Mouse (Mus musculus): ENCODE measurements around the gene Dclk1. TPM values are rescaled to one million over a fixed set of nuclear protein-coding genes. Genes with fewer than 3 reads are reported as not detected.

Dclk1 gene
- polyA plus RNA-seq, 1 experiment from 2014 or later = 75.0 TPM

DNA sequence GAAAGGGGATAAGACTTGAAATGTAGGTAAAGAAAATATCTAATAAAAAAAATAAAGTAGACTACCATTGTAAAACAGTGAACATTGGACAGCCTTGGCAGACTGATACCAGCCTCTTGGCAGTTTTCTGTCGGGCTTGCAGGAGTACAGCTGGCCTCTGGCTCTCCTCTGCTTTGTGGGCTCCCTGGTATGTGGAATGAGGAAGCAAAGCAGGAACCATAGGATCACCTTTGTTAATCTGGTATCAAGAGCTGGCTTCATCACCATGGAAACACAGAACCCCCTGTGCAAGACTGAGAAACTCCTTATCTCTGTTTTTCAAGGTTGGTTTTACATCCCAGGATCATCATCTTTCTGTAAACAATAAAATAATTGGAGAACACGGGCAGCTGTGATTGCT, 29.9 kb upstream of the Dclk1 start:
- no peaks in the 10 kb centered on the region for H3K27me3 ChIP-seq (replicated peaks; ENCODE audit: control insufficient read depth, insufficient read depth, low read length)
- H3K4me2 ChIP-seq (ENCODE audit: low read depth, low read length) = no peak overlapping the region
- H3K27ac ChIP-seq (replicated peaks; ENCODE audit: low read depth, low read length) = no peak overlapping the region
- 28% methylated on average over 2 of the region's 2 CpGs for WGBS
- ATAC-seq (ENCODE audit: low read depth) = peak; percentile 79; the same call in 1 of the 2 replicates
- H3K4me3 ChIP-seq (ENCODE audit: low read depth, low read length) = no peak overlapping the region
- H3K9ac ChIP-seq (ENCODE audit: low read depth, low read length) = no peak overlapping the region
- peak; percentile 64 for DNase-seq (ENCODE audit: low spot score)
- peaks cover 19% of the 10 kb centered on the region; the same call in 1 of the 2 replicates for H3K4me1 ChIP-seq (ENCODE audit: control insufficient read depth, insufficient read depth, low read length)
- no peaks in the 10 kb centered on the region for H3K36me3 ChIP-seq (ENCODE audit: control insufficient read depth, insufficient read depth, low read length)
- H3K9me3 ChIP-seq (ENCODE audit: control insufficient read depth, low read length) = no peaks in the 10 kb centered on the region

- peak overlapping the region; percentile 50; the same call in 1 of the 2 replicates for H3K27ac ChIP-seq (replicated peaks; ENCODE audit: low read depth, low read length)
- H3K27me3 ChIP-seq (replicated peaks; ENCODE audit: control insufficient read depth, insufficient read depth, low read length) = no peaks in the 10 kb centered on the region
- DNase-seq (ENCODE audit: low spot score) = peak; percentile 80
- 37% methylated on average over 4 of the region's 4 CpGs for WGBS
- 0 out of 2 replicates have a peak, but pooled peaks have one; percentile 57 for ATAC-seq (ENCODE audit: low read depth)
- no peak overlapping the region for H3K4me3 ChIP-seq (ENCODE audit: low read depth, low read length)
- H3K36me3 ChIP-seq (ENCODE audit: control insufficient read depth, insufficient read depth, low read length) = no peaks in the 10 kb centered on the region
- H3K9ac ChIP-seq (ENCODE audit: low read depth, low read length) = no peak overlapping the region
- peaks cover 19% of the 10 kb centered on the region; the same call in 1 of the 2 replicates for H3K4me1 ChIP-seq (ENCODE audit: control insufficient read depth, insufficient read depth, low read length)
- H3K4me2 ChIP-seq (ENCODE audit: low read depth, low read length) = no peak overlapping the region; the same call in 1 of the 2 replicates
- no peaks in the 10 kb centered on the region for H3K9me3 ChIP-seq (ENCODE audit: control insufficient read depth, low read length)
Measured at GRCm38 (mm10) chr3:55213785-55214184, 28.4 kb upstream of the Dclk1 start.

DNA sequence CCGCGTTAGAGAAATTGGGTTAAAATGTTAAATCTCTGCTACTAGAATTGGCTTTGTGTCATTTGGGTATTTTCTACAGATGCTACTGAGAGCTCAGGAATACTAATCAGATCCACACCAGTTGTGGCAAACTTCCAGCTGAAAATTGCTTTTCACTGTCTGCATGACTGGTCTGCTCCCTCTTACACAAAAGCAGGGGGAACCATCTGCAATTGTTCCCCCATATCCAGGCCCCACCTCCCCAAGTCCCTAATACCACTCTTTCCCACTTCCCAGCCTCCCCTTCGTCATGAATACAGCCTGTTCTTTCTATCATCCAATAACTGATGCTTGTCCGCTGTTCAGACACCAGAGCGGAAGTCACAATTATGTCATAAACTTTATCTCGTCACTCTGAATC, 27.8 kb upstream of the Dclk1 start:
- 0 out of 2 replicates have a peak, but pooled peaks have one; percentile 15 for ATAC-seq (ENCODE audit: low read depth)
- Histone ChIP-seq H3K27ac (replicated peaks; ENCODE audit: low read depth, low read length) (peak overlapping the region; percentile 50; the same call in 1 of the 2 replicates), H3K4me1 (ENCODE audit: control insufficient read depth, insufficient read depth, low read length) (peaks cover 19% of the 10 kb centered on the region; the same call in 1 of the 2 replicates), H3K9me3 (ENCODE audit: control insufficient read depth, low read length) (no peaks in the 10 kb centered on the region), H3K36me3 (ENCODE audit: control insufficient read depth, insufficient read depth, low read length) (no peaks in the 10 kb centered on the region), H3K27me3 (replicated peaks; ENCODE audit: control insufficient read depth, insufficient read depth, low read length) (no peaks in the 10 kb centered on the region), H3K4me3 (ENCODE audit: low read depth, low read length) (no peak overlapping the region), H3K9ac (ENCODE audit: low read depth, low read length) (no peak overlapping the region), H3K4me2 (ENCODE audit: low read depth, low read length) (no peak overlapping the region)
- peak; percentile 81 for DNase-seq (ENCODE audit: low spot score)
- WGBS = 67% methylated on average over 6 of the region's 6 CpGs

DNA sequence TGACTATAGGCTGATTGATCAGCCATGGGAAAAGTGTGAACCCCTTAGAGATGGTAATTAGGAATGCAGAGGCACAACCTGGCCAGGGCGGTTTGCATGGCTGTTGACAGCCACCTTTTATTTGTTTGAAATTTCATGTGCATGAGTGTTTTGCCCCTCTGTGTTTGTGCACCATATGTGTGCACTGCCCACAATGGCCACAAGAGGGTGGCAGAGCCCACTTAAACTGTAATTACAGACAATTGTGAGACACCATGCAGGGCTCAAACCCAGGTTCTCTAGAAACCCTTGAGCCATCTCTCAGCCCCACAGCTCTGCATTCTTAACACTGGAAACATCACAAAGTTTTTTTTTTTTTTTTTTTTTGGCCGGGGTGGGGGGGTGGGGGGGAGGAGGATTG, 19.7 kb upstream of the Dclk1 start:
- no peak overlapping the region for H3K4me3 ChIP-seq (ENCODE audit: low read depth, low read length)
- H3K9ac ChIP-seq (ENCODE audit: low read depth, low read length) = no peak overlapping the region
- H3K27ac ChIP-seq (replicated peaks; ENCODE audit: low read depth, low read length) = no peak overlapping the region
- peaks cover 9% of the 10 kb centered on the region; the same call in 1 of the 2 replicates for H3K4me1 ChIP-seq (ENCODE audit: control insufficient read depth, insufficient read depth, low read length)
- 0 out of 2 replicates have a peak, but pooled peaks cover 4% of the 10 kb centered on the region for H3K9me3 ChIP-seq (ENCODE audit: control insufficient read depth, low read length)
- H3K4me2 ChIP-seq (ENCODE audit: low read depth, low read length) = no peak overlapping the region
- 80% methylated on average over 2 of the region's 2 CpGs for WGBS
- H3K27me3 ChIP-seq (replicated peaks; ENCODE audit: control insufficient read depth, insufficient read depth, low read length) = 0 out of 2 replicates have a peak, but pooled peaks cover 3% of the 10 kb centered on the region
- ATAC-seq (ENCODE audit: low read depth) = no peak
- no peaks in the 10 kb centered on the region for H3K36me3 ChIP-seq (ENCODE audit: control insufficient read depth, insufficient read depth, low read length)
- no peak for DNase-seq (ENCODE audit: low spot score)

- peaks cover 9% of the 10 kb centered on the region; the same call in 1 of the 2 replicates for H3K4me1 ChIP-seq (ENCODE audit: control insufficient read depth, insufficient read depth, low read length)
- 0 out of 2 replicates have a peak, but pooled peaks cover 3% of the 10 kb centered on the region for H3K27me3 ChIP-seq (replicated peaks; ENCODE audit: control insufficient read depth, insufficient read depth, low read length)
- WGBS = 58% methylated on average over 3 of the region's 3 CpGs
- DNase-seq (ENCODE audit: low spot score) (no peak), ATAC-seq (ENCODE audit: low read depth) (no peak)
- H3K27ac ChIP-seq (replicated peaks; ENCODE audit: low read depth, low read length) = no peak overlapping the region
- H3K36me3 ChIP-seq (ENCODE audit: control insufficient read depth, insufficient read depth, low read length) = no peaks in the 10 kb centered on the region
- no peak overlapping the region for H3K4me3 ChIP-seq (ENCODE audit: low read depth, low read length)
- no peak overlapping the region for H3K4me2 ChIP-seq (ENCODE audit: low read depth, low read length)
- no peak overlapping the region for H3K9ac ChIP-seq (ENCODE audit: low read depth, low read length)
- 0 out of 2 replicates have a peak, but pooled peaks cover 4% of the 10 kb centered on the region for H3K9me3 ChIP-seq (ENCODE audit: control insufficient read depth, low read length)
Measured at GRCm38 (mm10) chr3:55223862-55224261, 18.3 kb upstream of the Dclk1 start.

GRCm38 (mm10) chr3:55226501-55227213, 15.5 kb upstream of the Dclk1 start:
- ATAC-seq (ENCODE audit: low read depth) = peak; percentile 91
- DNase-seq (ENCODE audit: low spot score) = peak; percentile 86
- Histone ChIP-seq H3K4me1 (ENCODE audit: control insufficient read depth, insufficient read depth, low read length) (peaks cover 9% of the 10 kb centered on the region; the same call in 1 of the 2 replicates), H3K9me3 (ENCODE audit: control insufficient read depth, low read length) (0 out of 2 replicates have a peak, but pooled peaks cover 4% of the 10 kb centered on the region), H3K4me2 (ENCODE audit: low read depth, low read length) (peak overlapping the region; percentile 35), H3K9ac (ENCODE audit: low read depth, low read length) (no peak overlapping the region), H3K27me3 (replicated peaks; ENCODE audit: control insufficient read depth, insufficient read depth, low read length) (0 out of 2 replicates have a peak, but pooled peaks cover 3% of the 10 kb centered on the region), H3K27ac (replicated peaks; ENCODE audit: low read depth, low read length) (no peak overlapping the region; the same call in 1 of the 2 replicates), H3K36me3 (ENCODE audit: control insufficient read depth, insufficient read depth, low read length) (no peaks in the 10 kb centered on the region), H3K4me3 (ENCODE audit: low read depth, low read length) (no peak overlapping the region)
- 13% methylated on average over 18 of the region's 18 CpGs for WGBS

DNA sequence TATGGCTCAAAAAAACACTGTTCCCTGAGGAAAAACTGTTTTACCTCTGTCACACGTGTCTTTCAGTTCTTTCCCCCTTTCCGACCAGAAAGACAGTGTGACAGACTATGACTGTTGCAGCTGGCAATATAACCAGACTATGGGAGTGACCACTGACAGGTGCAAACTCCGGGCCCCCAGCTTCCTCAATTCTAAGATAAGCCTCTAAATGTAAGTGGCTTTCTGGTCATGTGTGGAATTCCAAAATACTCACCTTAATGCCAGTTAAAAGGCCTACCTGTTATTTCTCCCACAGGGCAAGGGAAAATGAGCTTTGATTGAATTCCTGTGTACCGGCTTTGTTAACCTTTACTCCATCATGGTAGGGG, 15.0 kb upstream of the Dclk1 start:
- Histone ChIP-seq H3K9ac (ENCODE audit: low read depth, low read length) (no peak overlapping the region), H3K4me2 (ENCODE audit: low read depth, low read length) (peak overlapping the region; percentile 35; the same call in 1 of the 2 replicates), H3K9me3 (ENCODE audit: control insufficient read depth, low read length) (peaks cover 5% of the 10 kb centered on the region; the same call in 1 of the 2 replicates), H3K36me3 (ENCODE audit: control insufficient read depth, insufficient read depth, low read length) (no peaks in the 10 kb centered on the region), H3K27me3 (replicated peaks; ENCODE audit: control insufficient read depth, insufficient read depth, low read length) (0 out of 2 replicates have a peak, but pooled peaks cover 3% of the 10 kb centered on the region), H3K27ac (replicated peaks; ENCODE audit: low read depth, low read length) (no peak overlapping the region), H3K4me1 (ENCODE audit: control insufficient read depth, insufficient read depth, low read length) (peaks cover 9% of the 10 kb centered on the region; the same call in 1 of the 2 replicates), H3K4me3 (ENCODE audit: low read depth, low read length) (no peak overlapping the region)
- ATAC-seq (ENCODE audit: low read depth) = peak; percentile 42; the same call in 1 of the 2 replicates
- WGBS = 21% methylated on average over 4 of the region's 4 CpGs
- DNase-seq (ENCODE audit: low spot score) = no peak

GRCm38 (mm10) chr3:55242422-55243055, 375 bp downstream of the Dclk1 start:
- Histone ChIP-seq H3K27ac (replicated peaks; ENCODE audit: low read depth, low read length) (peak overlapping the region; percentile 81), H3K9me3 (ENCODE audit: control insufficient read depth, low read length) (no peaks in the 10 kb centered on the region), H3K4me1 (ENCODE audit: control insufficient read depth, insufficient read depth, low read length) (peaks cover 10% of the 10 kb centered on the region), H3K4me2 (ENCODE audit: low read depth, low read length) (peak overlapping the region; percentile 91), H3K36me3 (ENCODE audit: control insufficient read depth, insufficient read depth, low read length) (peaks cover 4% of the 10 kb centered on the region; the same call in 1 of the 2 replicates), H3K27me3 (replicated peaks; ENCODE audit: control insufficient read depth, insufficient read depth, low read length) (no peaks in the 10 kb centered on the region), H3K4me3 (ENCODE audit: low read depth, low read length) (peak overlapping the region; percentile 67), H3K9ac (ENCODE audit: low read depth, low read length) (peak overlapping the region; percentile 79)
- DNase-seq (ENCODE audit: low spot score) = peak; percentile 95
- peak; percentile 96 for ATAC-seq (ENCODE audit: low read depth)
- WGBS = 1% methylated on average over 31 of the region's 45 CpGs

Measured in embryonic facial prominence, embryonic 14.5 days (tissue).